Mouse (Mus musculus): ENCODE results near the gene Rps6ka5. TPM values are rescaled to one million over a fixed set of nuclear protein-coding genes. Genes with fewer than 3 reads are reported as not detected.
A peak's percentile ranks its signal among the peaks of the same experiment; 100 is the strongest.

Gene Rps6ka5
- polyA plus RNA-seq, 1 experiment from 2014 or later, result 3.6 TPM

GRCm38 (mm10) chr12:100711819-100712218 lies 15.0 kb downstream of the Rps6ka5 start:
- Histone ChIP-seq H3K27ac (ENCODE audit: low read depth, low read length) (no peak overlapping the region), H3K9ac (ENCODE audit: low read length) (no peak overlapping the region), H3K27me3 (ENCODE audit: control insufficient read depth, insufficient read depth, low read length) (no peaks in the 10 kb centered on the region), H3K36me3 (ENCODE audit: control insufficient read depth, insufficient read depth, low read length) (no peaks in the 10 kb centered on the region), H3K4me3 (ENCODE audit: low read depth, low read length) (no peak overlapping the region), H3K9me3 (ENCODE audit: control insufficient read depth, low read length) (no peaks in the 10 kb centered on the region), H3K4me1 (ENCODE audit: control insufficient read depth, insufficient read depth, low read length) (no peaks in the 10 kb centered on the region), H3K4me2 (ENCODE audit: low read depth) (no peak overlapping the region)
- DNase-seq (ENCODE audit: low spot score), result no peak
- 68% methylated on average over 5 of the region's 5 CpGs for WGBS
- no peak for ATAC-seq (ENCODE audit: insufficient read depth, low FRiP score, low TSS enrichment)

GRCm38 (mm10) chr12:100711116-100711691 lies 15.6 kb downstream of the Rps6ka5 start:
- Histone ChIP-seq H3K27me3 (ENCODE audit: control insufficient read depth, insufficient read depth, low read length) (no peaks in the 10 kb centered on the region), H3K9ac (ENCODE audit: low read length) (no peak overlapping the region), H3K4me3 (ENCODE audit: low read depth, low read length) (no peak overlapping the region), H3K9me3 (ENCODE audit: control insufficient read depth, low read length) (no peaks in the 10 kb centered on the region), H3K27ac (ENCODE audit: low read depth, low read length) (no peak overlapping the region), H3K4me2 (ENCODE audit: low read depth) (no peak overlapping the region), H3K36me3 (ENCODE audit: control insufficient read depth, insufficient read depth, low read length) (no peaks in the 10 kb centered on the region), H3K4me1 (ENCODE audit: control insufficient read depth, insufficient read depth, low read length) (no peaks in the 10 kb centered on the region)
- WGBS, result 87% methylated on average over 10 of the region's 10 CpGs
- no peak for ATAC-seq (ENCODE audit: insufficient read depth, low FRiP score, low TSS enrichment)
- DNase-seq (ENCODE audit: low spot score), result no peak

- no peak overlapping the region for H3K9ac ChIP-seq (ENCODE audit: low read length)
Measured at GRCm38 (mm10) chr12:100710432-100710831, 16.4 kb downstream of the Rps6ka5 start.

GRCm38 (mm10) chr12:100707312-100707711 lies 19.5 kb downstream of the Rps6ka5 start:
- Histone ChIP-seq H3K27me3 (ENCODE audit: control insufficient read depth, insufficient read depth, low read length) (no peaks in the 10 kb centered on the region), H3K4me1 (ENCODE audit: control insufficient read depth, insufficient read depth, low read length) (no peaks in the 10 kb centered on the region), H3K36me3 (ENCODE audit: control insufficient read depth, insufficient read depth, low read length) (no peaks in the 10 kb centered on the region), H3K4me3 (ENCODE audit: low read depth, low read length) (no peak overlapping the region), H3K9me3 (ENCODE audit: control insufficient read depth, low read length) (no peaks in the 10 kb centered on the region), H3K9ac (ENCODE audit: low read length) (no peak overlapping the region), H3K4me2 (ENCODE audit: low read depth) (no peak overlapping the region), H3K27ac (ENCODE audit: low read depth, low read length) (no peak overlapping the region)
- no peak for DNase-seq (ENCODE audit: low spot score)
- ATAC-seq (ENCODE audit: insufficient read depth, low FRiP score, low TSS enrichment), result no peak
- WGBS, result 98% methylated on average over 2 of the region's 2 CpGs

More at GRCm38 (mm10) chr12:100710432-100710831, 16.4 kb downstream of the Rps6ka5 start:
- 74% methylated on average over 1 of the region's 1 CpGs for WGBS
- no peaks in the 10 kb centered on the region for H3K36me3 ChIP-seq (ENCODE audit: control insufficient read depth, insufficient read depth, low read length)
- H3K4me3 ChIP-seq (ENCODE audit: low read depth, low read length), result no peak overlapping the region
- no peaks in the 10 kb centered on the region for H3K4me1 ChIP-seq (ENCODE audit: control insufficient read depth, insufficient read depth, low read length)
- no peak overlapping the region for H3K27ac ChIP-seq (ENCODE audit: low read depth, low read length)
- ATAC-seq (ENCODE audit: insufficient read depth, low FRiP score, low TSS enrichment) (no peak), DNase-seq (ENCODE audit: low spot score) (no peak)
- H3K4me2 ChIP-seq (ENCODE audit: low read depth), result no peak overlapping the region
- no peaks in the 10 kb centered on the region for H3K27me3 ChIP-seq (ENCODE audit: control insufficient read depth, insufficient read depth, low read length)
- no peaks in the 10 kb centered on the region for H3K9me3 ChIP-seq (ENCODE audit: control insufficient read depth, low read length)

GRCm38 (mm10) chr12:100705057-100705722 lies 21.6 kb downstream of the Rps6ka5 start:
- Histone ChIP-seq H3K27ac (ENCODE audit: low read depth, low read length) (no peak overlapping the region), H3K36me3 (ENCODE audit: control insufficient read depth, insufficient read depth, low read length) (no peaks in the 10 kb centered on the region), H3K27me3 (ENCODE audit: control insufficient read depth, insufficient read depth, low read length) (no peaks in the 10 kb centered on the region), H3K9me3 (ENCODE audit: control insufficient read depth, low read length) (no peaks in the 10 kb centered on the region), H3K4me1 (ENCODE audit: control insufficient read depth, insufficient read depth, low read length) (no peaks in the 10 kb centered on the region), H3K4me3 (ENCODE audit: low read depth, low read length) (no peak overlapping the region), H3K9ac (ENCODE audit: low read length) (no peak overlapping the region), H3K4me2 (ENCODE audit: low read depth) (no peak overlapping the region)
- ATAC-seq (ENCODE audit: insufficient read depth, low FRiP score, low TSS enrichment) (no peak), DNase-seq (ENCODE audit: low spot score) (no peak)
- 87% methylated on average over 5 of the region's 5 CpGs for WGBS

- H3K4me3 ChIP-seq (ENCODE audit: low read depth, low read length), result no peak overlapping the region
- H3K27ac ChIP-seq (ENCODE audit: low read depth, low read length), result no peak overlapping the region
- no peak for ATAC-seq (ENCODE audit: insufficient read depth, low FRiP score, low TSS enrichment)
- no peak overlapping the region for H3K9ac ChIP-seq (ENCODE audit: low read length)
- no peak for DNase-seq (ENCODE audit: low spot score)
- H3K4me1 ChIP-seq (ENCODE audit: control insufficient read depth, insufficient read depth, low read length), result no peaks in the 10 kb centered on the region
- H3K4me2 ChIP-seq (ENCODE audit: low read depth), result no peak overlapping the region
- no peaks in the 10 kb centered on the region for H3K27me3 ChIP-seq (ENCODE audit: control insufficient read depth, insufficient read depth, low read length)
- WGBS, result 91% methylated on average over 1 of the region's 1 CpGs
- no peaks in the 10 kb centered on the region for H3K9me3 ChIP-seq (ENCODE audit: control insufficient read depth, low read length)
- H3K36me3 ChIP-seq (ENCODE audit: control insufficient read depth, insufficient read depth, low read length), result no peaks in the 10 kb centered on the region
Measured at GRCm38 (mm10) chr12:100698019-100698418, 28.8 kb downstream of the Rps6ka5 start.

- Histone ChIP-seq H3K4me2 (ENCODE audit: low read depth) (no peak overlapping the region), H3K36me3 (ENCODE audit: control insufficient read depth, insufficient read depth, low read length) (no peaks in the 10 kb centered on the region), H3K27me3 (ENCODE audit: control insufficient read depth, insufficient read depth, low read length) (no peaks in the 10 kb centered on the region), H3K4me1 (ENCODE audit: control insufficient read depth, insufficient read depth, low read length) (no peaks in the 10 kb centered on the region), H3K9ac (ENCODE audit: low read length) (no peak overlapping the region), H3K4me3 (ENCODE audit: low read depth, low read length) (no peak overlapping the region), H3K27ac (ENCODE audit: low read depth, low read length) (no peak overlapping the region), H3K9me3 (ENCODE audit: control insufficient read depth, low read length) (no peaks in the 10 kb centered on the region)
- ATAC-seq (ENCODE audit: insufficient read depth, low FRiP score, low TSS enrichment), result no peak
- peak; percentile 13 for DNase-seq (ENCODE audit: low spot score)
- WGBS, result 31% methylated on average over 4 of the region's 4 CpGs
Measured at GRCm38 (mm10) chr12:100696621-100697020, 30.2 kb downstream of the Rps6ka5 start.

- H3K9me3 ChIP-seq (ENCODE audit: control insufficient read depth, low read length), result no peaks in the 10 kb centered on the region
- 88% methylated on average over 3 of the region's 3 CpGs for WGBS
Measured at GRCm38 (mm10) chr12:100695252-100695651, 31.5 kb downstream of the Rps6ka5 start.

DNA sequence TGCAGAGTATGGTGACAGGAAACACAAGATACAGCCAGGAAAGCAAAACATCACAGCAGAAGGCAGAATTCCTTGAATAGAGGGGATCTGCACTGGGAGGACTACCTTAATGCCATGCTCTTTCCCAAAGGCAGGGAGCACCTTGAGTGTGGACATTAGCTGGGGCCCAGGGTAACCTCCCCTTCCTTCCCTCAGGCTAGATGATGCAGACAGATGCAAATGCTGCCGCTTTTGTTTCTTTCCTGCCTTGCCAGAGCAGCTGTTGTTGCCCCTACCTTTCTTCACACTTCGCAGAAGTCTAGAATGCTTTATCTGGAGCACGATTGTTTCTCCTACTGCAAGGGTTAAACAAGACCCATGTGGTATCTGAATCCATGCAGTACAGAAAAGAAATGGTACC lies 34.6 kb downstream of the Rps6ka5 start:
- Histone ChIP-seq H3K27ac (ENCODE audit: low read depth, low read length) (no peak overlapping the region), H3K27me3 (ENCODE audit: control insufficient read depth, insufficient read depth, low read length) (no peaks in the 10 kb centered on the region), H3K36me3 (ENCODE audit: control insufficient read depth, insufficient read depth, low read length) (no peaks in the 10 kb centered on the region), H3K4me2 (ENCODE audit: low read depth) (no peak overlapping the region), H3K9me3 (ENCODE audit: control insufficient read depth, low read length) (no peaks in the 10 kb centered on the region), H3K9ac (ENCODE audit: low read length) (no peak overlapping the region), H3K4me1 (ENCODE audit: control insufficient read depth, insufficient read depth, low read length) (no peaks in the 10 kb centered on the region), H3K4me3 (ENCODE audit: low read depth, low read length) (no peak overlapping the region)
- DNase-seq (ENCODE audit: low spot score) (no peak), ATAC-seq (ENCODE audit: insufficient read depth, low FRiP score, low TSS enrichment) (no peak)
- 54% methylated on average over 3 of the region's 3 CpGs for WGBS

More at GRCm38 (mm10) chr12:100695252-100695651, 31.5 kb downstream of the Rps6ka5 start:
- H3K4me1 ChIP-seq (ENCODE audit: control insufficient read depth, insufficient read depth, low read length), result no peaks in the 10 kb centered on the region
- no peak overlapping the region for H3K27ac ChIP-seq (ENCODE audit: low read depth, low read length)
- DNase-seq (ENCODE audit: low spot score) (no peak), ATAC-seq (ENCODE audit: insufficient read depth, low FRiP score, low TSS enrichment) (no peak)
- no peaks in the 10 kb centered on the region for H3K36me3 ChIP-seq (ENCODE audit: control insufficient read depth, insufficient read depth, low read length)
- H3K9ac ChIP-seq (ENCODE audit: low read length), result no peak overlapping the region
- H3K4me2 ChIP-seq (ENCODE audit: low read depth), result no peak overlapping the region
- H3K27me3 ChIP-seq (ENCODE audit: control insufficient read depth, insufficient read depth, low read length), result no peaks in the 10 kb centered on the region
- H3K4me3 ChIP-seq (ENCODE audit: low read depth, low read length), result no peak overlapping the region

Data from neural tube, embryonic 11.5 days (tissue).